Mouse (Mus musculus) limb, embryonic 13.5 days (tissue): ENCODE data around the gene Efna4. TPM values are rescaled to one million over a fixed set of nuclear protein-coding genes. Genes with fewer than 3 reads are reported as not detected.

ENCODE experiments used
- ATAC-seq: fragments of 200-750 bp; cut with Nextera tagmentation; 2 replicates; pipeline ENCODE4 v1.8.0; 2017; ENCODE audit warnings: low read depth, moderate number of reproducible peaks, moderate TSS enrichment; ENCODE audit not compliant: low FRiP score
- H3K27ac ChIP-seq: fragments of 300-500 bp; sonication (generic); 2 replicates; pipeline ENCODE4 v1.5.1; 2015; ENCODE audit warnings: inconsistent platforms, mild to moderate bottlenecking, moderate library complexity
- H3K27me3 ChIP-seq: fragments of 300-500 bp; sonication (generic); 2 replicates; pipeline ENCODE4 v1.6.1; 2015; ENCODE audit warnings: mild to moderate bottlenecking, inconsistent platforms
- H3K36me3 ChIP-seq: fragments of 300-500 bp; sonication (generic); 2 replicates; pipeline ENCODE4 v1.6.1; 2015; ENCODE audit warnings: inconsistent platforms, mild to moderate bottlenecking, moderate library complexity
- H3K4me1 ChIP-seq: fragments of 300-500 bp; sonication (generic); 2 replicates; pipeline ENCODE4 v1.6.1; 2015; ENCODE audit warnings: inconsistent platforms
- H3K4me2 ChIP-seq: fragments of 300-500 bp; sonication (generic); replicated peaks from 2 replicates; pipeline ENCODE4 v1.6.1; 2015; ENCODE audit warnings: inconsistent platforms, mild to moderate bottlenecking, moderate library complexity
- H3K4me3 ChIP-seq: fragments of 300-500 bp; sonication (generic); 2 replicates; pipeline ENCODE4 v1.5.1; 2015; ENCODE audit warnings: moderate library complexity, mild to moderate bottlenecking, inconsistent platforms
- H3K9ac ChIP-seq: fragments of 300-500 bp; sonication (generic); 2 replicates; pipeline ENCODE4 v1.6.1; 2015; ENCODE audit warnings: mild to moderate bottlenecking, inconsistent platforms
- H3K9me3 ChIP-seq: fragments of 300-500 bp; sonication (generic); 2 replicates; pipeline ENCODE4 v1.6.1; 2016; ENCODE audit warnings: inconsistent platforms
- WGBS: fragments of 180-500 bp; shearing (Covaris S2); methylation state at CpG from one replicate; pipeline ENCODE4 v1.1.7; 2015; 5-methylcytosine and 5-hydroxymethylcytosine counted together
- polyA plus RNA-seq: library from polyadenylated mRNA; unstranded; fragments of >200 nt; fragmentation: Nextera tagmentation; extraction: Ambion mirVana; gene quantifications from 2 replicates; pipeline ENCODE4 v1.2.1, GENCODE M21; 2015

The Efna4 gene
- polyA plus RNA-seq, 1 experiment from 2014 or later, result 49.0 TPM

DNA sequence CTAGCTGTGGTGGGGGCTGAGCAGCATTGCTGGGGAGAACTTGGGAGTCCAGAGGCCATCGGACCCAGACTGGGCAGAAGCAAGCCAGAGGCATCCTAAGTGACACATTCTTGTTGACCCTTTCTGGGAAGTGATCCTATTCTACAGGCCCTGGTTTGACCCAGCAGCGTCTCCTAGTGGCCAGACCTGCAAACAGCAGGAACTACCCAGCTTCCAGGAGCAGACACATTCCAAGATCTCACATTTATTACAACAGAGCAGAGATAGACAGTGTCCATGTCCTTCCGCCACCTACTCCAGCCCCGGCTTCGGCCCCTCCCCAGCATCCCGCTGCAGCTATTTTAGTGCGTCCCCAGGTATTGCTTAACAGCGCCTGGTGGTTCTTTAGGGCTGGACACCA is 1.6 kb upstream of the Efna4 start:
- peak overlapping the region; percentile 88 for H3K4me3 ChIP-seq
- WGBS, result 21% methylated on average over 8 of the region's 8 CpGs
- H3K4me1 ChIP-seq, result peaks cover 54% of the 10 kb centered on the region
- H3K36me3 ChIP-seq, result peaks cover 39% of the 10 kb centered on the region
- peak overlapping the region; percentile 94; the same call in 1 of the 2 replicates for H3K27ac ChIP-seq
- no peaks in the 10 kb centered on the region for H3K9me3 ChIP-seq
- no peak for ATAC-seq
- H3K4me2 ChIP-seq, result peak overlapping the region; percentile 92
- H3K27me3 ChIP-seq, result no peaks in the 10 kb centered on the region
- H3K9ac ChIP-seq, result no peak overlapping the region

DNA sequence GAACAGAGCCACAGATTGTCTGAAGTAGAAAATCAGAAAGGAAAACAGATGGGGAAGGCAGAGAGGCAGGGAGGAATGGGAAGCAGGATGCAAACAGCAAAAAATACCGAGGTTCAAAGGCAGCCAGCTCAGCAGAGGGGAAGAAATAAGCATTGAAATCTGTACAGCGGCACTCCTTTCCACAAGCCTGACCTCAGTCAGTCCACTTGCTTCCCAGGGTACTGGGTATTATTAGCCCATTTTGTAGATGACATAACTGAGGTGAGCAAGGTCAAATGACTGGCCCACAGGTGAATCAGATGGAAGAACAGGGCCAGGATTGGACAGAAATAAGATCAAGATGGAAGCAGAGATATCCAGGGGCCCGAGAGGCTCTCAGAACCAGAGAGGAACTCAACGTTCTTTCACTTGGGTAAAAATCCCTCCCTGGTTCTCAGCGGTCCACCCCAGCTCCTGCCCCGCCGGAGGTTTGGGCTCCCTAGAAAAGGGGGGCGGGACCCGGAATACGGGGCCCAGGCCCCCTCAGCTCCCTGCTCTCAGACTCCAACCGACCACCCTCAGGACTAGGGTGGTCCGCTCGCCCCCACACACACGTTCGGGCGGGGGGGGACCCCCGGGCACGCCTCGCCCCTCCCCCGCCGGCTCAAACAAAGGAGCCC is 637 bp downstream of the Efna4 start:
- Histone ChIP-seq H3K27ac (peak overlapping the region; percentile 94), H3K36me3 (peaks cover 38% of the 10 kb centered on the region), H3K9me3 (no peaks in the 10 kb centered on the region), H3K4me2 (peak overlapping the region; percentile 92), H3K9ac (peak overlapping the region; percentile 97), H3K4me1 (peaks cover 75% of the 10 kb centered on the region), H3K4me3 (peak overlapping the region; percentile 88), H3K27me3 (no peaks in the 10 kb centered on the region)
- under 1% methylated on average over 17 of the region's 21 CpGs for WGBS
- ATAC-seq, result no peak; the same call in 1 of the 2 replicates

DNA sequence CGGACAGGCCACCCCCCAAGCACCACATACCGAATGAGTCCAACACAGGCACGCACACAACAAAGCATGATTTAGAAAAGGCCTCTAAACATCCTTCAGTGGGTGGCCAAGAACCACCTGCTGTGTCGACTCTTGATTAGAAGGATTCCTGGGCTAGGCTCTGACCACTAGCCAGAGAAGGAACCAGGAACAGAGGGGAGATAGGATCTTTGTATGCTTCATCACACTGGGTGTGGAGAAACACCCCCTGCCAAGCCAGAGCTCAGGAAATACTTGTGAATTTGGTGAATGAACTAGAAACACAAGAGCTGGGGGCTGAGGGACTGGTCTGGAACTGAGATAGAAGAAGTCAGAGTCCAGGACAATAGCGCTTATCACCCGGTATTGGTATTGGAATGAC is 1.3 kb downstream of the Efna4 start:
- 13% methylated on average over 6 of the region's 6 CpGs for WGBS
- Histone ChIP-seq H3K27ac (peak overlapping the region; percentile 94; the same call in 1 of the 2 replicates), H3K4me1 (peaks cover 81% of the 10 kb centered on the region)

DNA sequence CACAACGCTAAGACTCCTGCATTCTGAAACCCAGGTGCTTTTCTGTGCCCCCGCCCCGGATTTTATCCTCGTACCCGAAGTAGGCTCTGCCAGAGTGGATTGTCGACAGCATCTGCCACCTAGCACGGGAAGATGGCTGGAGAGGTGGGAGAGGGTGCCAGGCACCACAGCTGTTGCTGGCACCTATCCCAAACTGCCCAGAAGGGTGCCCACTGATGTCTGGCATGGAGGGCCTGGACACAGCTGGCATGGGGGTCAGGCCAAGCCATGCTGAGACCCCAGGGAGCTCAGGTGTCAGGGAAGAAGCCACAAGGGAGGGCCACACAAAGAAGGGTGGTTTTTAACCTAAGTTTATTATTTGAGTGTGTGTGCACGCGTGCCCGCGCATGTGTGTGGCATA is 4.8 kb downstream of the Efna4 start:
- H3K4me1 ChIP-seq, result peaks cover 62% of the 10 kb centered on the region
- H3K27ac ChIP-seq, result no peak overlapping the region
- no peaks in the 10 kb centered on the region for H3K27me3 ChIP-seq
- WGBS, result 50% methylated on average over 11 of the region's 11 CpGs
- H3K4me3 ChIP-seq, result no peak overlapping the region
- H3K9ac ChIP-seq, result no peak overlapping the region
- H3K9me3 ChIP-seq, result no peaks in the 10 kb centered on the region
- H3K36me3 ChIP-seq, result peaks cover 26% of the 10 kb centered on the region
- H3K4me2 ChIP-seq, result peak overlapping the region; percentile 11
- ATAC-seq, result no peak

More for the DNA sequence above, 1.3 kb downstream of the Efna4 start:
- H3K4me2 ChIP-seq, result peak overlapping the region; percentile 92
- H3K4me3 ChIP-seq, result peak overlapping the region; percentile 88
- no peaks in the 10 kb centered on the region for H3K9me3 ChIP-seq
- peak overlapping the region; percentile 97 for H3K9ac ChIP-seq
- H3K27me3 ChIP-seq, result no peaks in the 10 kb centered on the region
- H3K36me3 ChIP-seq, result peaks cover 32% of the 10 kb centered on the region
- ATAC-seq, result no peak

DNA sequence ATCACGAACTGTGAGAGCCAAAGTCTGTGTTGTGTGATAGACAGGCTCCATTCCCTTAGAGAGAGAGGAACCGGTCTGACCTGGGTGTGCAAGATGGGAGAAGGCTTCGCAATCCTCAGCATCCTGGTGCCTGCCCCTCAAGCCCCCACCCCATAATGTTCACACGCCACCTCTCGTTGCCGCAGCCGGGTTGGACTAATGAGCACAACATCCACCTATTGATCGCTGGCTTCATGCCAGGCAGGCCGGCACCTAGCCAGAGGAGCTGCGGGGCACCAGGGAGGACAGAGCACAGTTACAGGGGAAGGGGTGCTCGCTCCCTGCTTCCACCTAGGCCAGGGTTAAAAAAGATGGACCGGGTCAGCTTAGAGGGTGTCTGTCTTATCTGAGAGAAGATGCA is 5.4 kb downstream of the Efna4 start:
- H3K9ac ChIP-seq, result no peak overlapping the region
- peak overlapping the region; percentile 1; the same call in 1 of the 2 replicates for H3K4me2 ChIP-seq
- H3K36me3 ChIP-seq, result peaks cover 26% of the 10 kb centered on the region
- ATAC-seq, result no peak
- H3K27ac ChIP-seq, result no peak overlapping the region; the same call in 1 of the 2 replicates
- 25% methylated on average over 12 of the region's 12 CpGs for WGBS
- H3K4me1 ChIP-seq, result peaks cover 66% of the 10 kb centered on the region
- no peak overlapping the region for H3K4me3 ChIP-seq
- no peaks in the 10 kb centered on the region for H3K9me3 ChIP-seq
- H3K27me3 ChIP-seq, result no peaks in the 10 kb centered on the region; the same call in 1 of the 2 replicates

DNA sequence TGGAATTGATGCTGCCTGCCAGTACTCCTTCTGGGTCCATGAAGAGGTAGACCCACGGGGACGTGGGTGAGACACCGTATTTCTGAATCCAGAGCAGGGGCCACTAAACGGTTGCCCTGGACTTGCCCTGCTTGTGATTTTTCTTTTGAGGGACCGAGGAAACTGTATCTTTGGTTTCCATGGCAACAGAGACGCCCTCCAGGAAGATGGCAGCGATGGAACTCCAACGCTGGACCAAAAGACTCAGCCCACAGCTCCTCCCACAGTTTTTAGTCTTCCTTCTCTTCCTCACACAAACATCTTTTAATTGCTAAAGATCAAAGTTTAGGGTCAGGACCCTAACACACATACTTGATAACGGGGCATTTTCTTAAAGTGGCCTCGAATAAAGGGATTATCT is 5.8 kb downstream of the Efna4 start:
- no peak overlapping the region for H3K9ac ChIP-seq
- WGBS, result 47% methylated on average over 10 of the region's 10 CpGs
- H3K27ac ChIP-seq, result no peak overlapping the region
- H3K27me3 ChIP-seq, result no peaks in the 10 kb centered on the region; the same call in 1 of the 2 replicates
- no peak for ATAC-seq
- H3K4me3 ChIP-seq, result no peak overlapping the region
- H3K4me1 ChIP-seq, result peaks cover 70% of the 10 kb centered on the region
- no peaks in the 10 kb centered on the region for H3K9me3 ChIP-seq
- no peak overlapping the region for H3K4me2 ChIP-seq
- H3K36me3 ChIP-seq, result peaks cover 26% of the 10 kb centered on the region

DNA sequence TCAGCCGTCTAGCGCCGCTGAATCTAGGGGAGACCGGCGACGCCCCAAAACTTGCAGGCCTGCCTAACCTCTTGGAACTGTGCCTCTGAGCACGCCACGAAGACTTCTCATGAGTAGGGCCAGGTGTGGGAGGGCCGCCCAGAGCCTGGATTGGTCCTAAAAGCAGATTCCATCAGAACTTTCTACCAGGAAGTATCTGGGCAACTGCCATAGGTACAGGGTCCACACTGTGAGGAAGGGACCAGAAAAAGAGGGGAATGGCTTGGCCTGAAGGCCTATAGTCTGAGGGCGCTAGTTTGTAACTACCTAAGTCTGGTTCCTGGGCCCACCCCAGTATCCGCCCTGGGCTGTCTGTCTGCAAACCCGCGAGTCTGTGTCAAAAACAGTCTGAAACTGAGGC is 6.3 kb downstream of the Efna4 start:
- H3K4me2 ChIP-seq, result no peak overlapping the region
- H3K27me3 ChIP-seq, result no peaks in the 10 kb centered on the region; the same call in 1 of the 2 replicates
- H3K4me1 ChIP-seq, result peaks cover 66% of the 10 kb centered on the region
- no peak overlapping the region for H3K27ac ChIP-seq
- peaks cover 26% of the 10 kb centered on the region for H3K36me3 ChIP-seq
- H3K9ac ChIP-seq, result no peak overlapping the region
- ATAC-seq, result no peak
- WGBS, result 70% methylated on average over 13 of the region's 13 CpGs
- H3K9me3 ChIP-seq, result no peaks in the 10 kb centered on the region
- H3K4me3 ChIP-seq, result no peak overlapping the region

DNA sequence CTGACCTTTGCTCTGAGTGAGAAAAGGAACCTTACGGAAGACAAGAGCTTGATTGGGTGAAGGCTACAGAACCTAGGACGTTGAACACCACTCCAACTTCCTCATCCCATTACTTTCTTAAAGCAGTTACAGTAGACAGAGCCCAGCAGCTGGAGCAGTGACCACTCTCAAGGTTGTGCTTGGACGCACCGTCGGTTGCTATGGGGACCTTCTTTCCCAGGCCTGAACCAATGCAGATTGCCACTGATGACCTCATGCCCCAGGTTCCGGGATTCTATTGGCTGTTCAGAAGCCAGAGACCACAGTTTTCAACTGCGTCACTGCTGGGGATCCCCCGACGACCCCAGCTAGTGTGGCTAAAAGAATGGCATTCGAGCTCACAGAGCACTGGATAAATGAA is 6.9 kb downstream of the Efna4 start:
- Histone ChIP-seq H3K9ac (no peak overlapping the region), H3K4me1 (peaks cover 60% of the 10 kb centered on the region), H3K4me2 (no peak overlapping the region), H3K4me3 (no peak overlapping the region), H3K27ac (no peak overlapping the region), H3K9me3 (no peaks in the 10 kb centered on the region), H3K27me3 (no peaks in the 10 kb centered on the region; the same call in 1 of the 2 replicates), H3K36me3 (peaks cover 26% of the 10 kb centered on the region)
- 0 out of 2 replicates have a peak, but pooled peaks have one; percentile 49 for ATAC-seq
- WGBS, result 20% methylated on average over 10 of the region's 10 CpGs

DNA sequence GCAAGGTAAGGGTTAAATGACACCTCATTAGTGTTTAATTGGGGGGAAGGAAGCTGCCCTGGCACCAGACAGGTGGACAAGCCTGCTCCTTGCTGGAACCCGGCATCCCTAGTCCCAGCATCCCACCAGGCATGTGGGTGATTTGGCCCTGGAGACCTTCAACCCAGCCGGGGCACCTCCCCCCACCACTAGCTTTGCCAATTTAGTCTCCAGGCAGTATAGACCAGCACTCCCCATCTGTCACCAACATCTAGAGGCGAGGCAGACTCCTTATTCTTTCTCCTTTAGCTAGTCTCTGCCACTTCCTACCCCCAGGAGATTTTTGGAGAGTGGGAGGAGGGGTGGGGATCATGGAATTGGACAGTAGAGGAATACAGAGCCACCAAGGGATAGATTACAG is 7.5 kb downstream of the Efna4 start:
- no peak for ATAC-seq
- H3K4me2 ChIP-seq, result no peak overlapping the region
- H3K36me3 ChIP-seq, result peaks cover 26% of the 10 kb centered on the region
- no peak overlapping the region for H3K4me3 ChIP-seq
- peaks cover 54% of the 10 kb centered on the region for H3K4me1 ChIP-seq
- 33% methylated on average over 3 of the region's 3 CpGs for WGBS
- no peak overlapping the region for H3K27ac ChIP-seq
- H3K9me3 ChIP-seq, result no peaks in the 10 kb centered on the region
- H3K27me3 ChIP-seq, result no peaks in the 10 kb centered on the region; the same call in 1 of the 2 replicates
- H3K9ac ChIP-seq, result no peak overlapping the region

DNA sequence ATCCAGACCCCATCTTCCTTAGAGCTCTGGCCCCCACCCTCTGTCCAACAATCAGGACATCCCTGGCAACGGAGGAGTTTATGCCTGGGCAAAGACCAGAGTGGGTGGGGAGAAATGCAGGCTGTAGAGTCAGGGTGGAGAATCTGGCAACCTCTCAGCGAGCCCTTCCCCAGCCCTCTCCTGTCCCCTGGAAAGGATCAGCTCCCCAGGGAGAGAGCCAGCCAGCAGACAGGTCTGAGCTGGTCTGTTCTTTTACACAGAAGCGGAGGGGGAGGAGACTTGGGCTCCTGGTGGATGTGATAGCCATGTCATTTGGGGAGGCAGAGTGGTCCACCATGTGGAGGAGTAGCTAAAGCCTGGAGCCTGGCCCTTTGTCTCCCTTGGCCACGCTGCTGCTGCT is 9.2 kb downstream of the Efna4 start:
- no peak overlapping the region for H3K27ac ChIP-seq
- no peak overlapping the region for H3K4me3 ChIP-seq
- peaks cover 40% of the 10 kb centered on the region for H3K4me1 ChIP-seq
- peaks cover 9% of the 10 kb centered on the region for H3K36me3 ChIP-seq
- H3K4me2 ChIP-seq, result no peak overlapping the region; the same call in 1 of the 2 replicates
- 0 out of 2 replicates have a peak overlapping the region, but pooled peaks have one; percentile 35 for H3K9ac ChIP-seq
- H3K27me3 ChIP-seq, result no peaks in the 10 kb centered on the region; the same call in 1 of the 2 replicates
- 22% methylated on average over 4 of the region's 4 CpGs for WGBS
- no peak for ATAC-seq
- H3K9me3 ChIP-seq, result no peaks in the 10 kb centered on the region

DNA sequence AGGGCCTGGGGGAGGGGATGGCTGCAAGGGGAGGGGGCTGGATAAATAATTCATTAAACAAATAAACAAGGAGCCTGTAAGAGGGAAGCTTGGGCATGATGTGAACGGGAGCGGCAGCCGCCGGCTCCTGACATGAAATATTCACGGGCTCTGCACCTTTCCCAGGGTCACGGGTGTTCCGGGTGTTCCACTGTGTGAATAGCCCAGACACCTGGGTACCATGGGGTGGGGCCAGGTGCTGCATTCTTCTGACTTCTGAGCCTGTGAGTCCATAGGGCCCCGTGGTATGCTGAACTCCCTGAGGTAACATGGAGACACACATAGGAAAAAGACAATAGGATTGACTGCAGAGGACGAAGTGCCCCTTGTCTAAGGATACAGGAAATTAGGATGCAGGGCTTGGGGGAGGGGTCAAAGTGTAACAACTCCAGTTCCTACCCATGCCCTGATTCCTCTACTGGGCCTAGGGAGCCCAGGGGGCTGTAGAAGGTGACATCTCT is 10.4 kb downstream of the Efna4 start:
- no peak for ATAC-seq
- Histone ChIP-seq H3K4me1 (peaks cover 33% of the 10 kb centered on the region), H3K9ac (0 out of 2 replicates have a peak overlapping the region, but pooled peaks have one; percentile 4), H3K36me3 (no peaks in the 10 kb centered on the region), H3K27ac (no peak overlapping the region), H3K4me2 (no peak overlapping the region), H3K9me3 (no peaks in the 10 kb centered on the region), H3K4me3 (no peak overlapping the region), H3K27me3 (no peaks in the 10 kb centered on the region; the same call in 1 of the 2 replicates)
- WGBS, result 24% methylated on average over 9 of the region's 9 CpGs

DNA sequence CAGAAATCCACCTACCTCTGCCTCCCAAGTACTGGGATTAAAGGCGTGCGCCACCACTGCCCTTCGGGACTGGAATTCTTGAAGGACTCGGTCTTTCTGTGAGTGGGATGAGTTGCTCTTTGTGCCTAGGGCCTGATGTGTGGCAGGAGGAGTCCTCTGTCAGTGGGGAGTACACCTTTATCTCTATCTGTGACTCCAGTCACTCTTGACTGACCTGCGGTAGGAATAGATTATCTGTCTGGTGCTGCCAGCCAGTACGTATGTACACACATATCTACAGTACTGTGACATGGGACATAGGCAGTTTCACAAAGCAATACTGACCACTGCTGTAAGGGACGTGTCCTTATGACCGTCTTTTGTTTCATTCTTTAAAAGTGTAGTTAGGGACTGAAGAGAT is 11.9 kb downstream of the Efna4 start:
- Histone ChIP-seq H3K9me3 (no peaks in the 10 kb centered on the region), H3K4me1 (peaks cover 36% of the 10 kb centered on the region), H3K9ac (no peak overlapping the region), H3K4me3 (no peak overlapping the region), H3K27ac (no peak overlapping the region), H3K4me2 (no peak overlapping the region), H3K27me3 (peaks cover 8% of the 10 kb centered on the region; the same call in 1 of the 2 replicates), H3K36me3 (no peaks in the 10 kb centered on the region)
- ATAC-seq, result no peak
- WGBS, result 90% methylated on average over 8 of the region's 8 CpGs
